Mouse (Mus musculus) thymus, adult 2 months (tissue): ENCODE results near the gene Cyp2d40.

Experiments
- CTCF ChIP-seq: fragments of 200-500 bp; IDR thresholded peaks from 2 replicates; pipeline ENCODE4 v1.5.1; 2012; ENCODE audit warnings: mild to moderate bottlenecking, control low read depth, low read length, moderate library complexity, borderline replicate concordance; ENCODE audit not compliant: control insufficient read depth, poor library complexity, insufficient read depth; ENCODE audit errors: extremely low read depth
- POLR2A ChIP-seq: fragments of 200-500 bp; IDR thresholded peaks from 2 replicates; pipeline ENCODE4 v1.6.1; 2012; ENCODE audit warnings: mild to moderate bottlenecking, low read length, control low read depth, moderate library complexity; ENCODE audit not compliant: control insufficient read depth, poor library complexity, insufficient read depth; ENCODE audit errors: extremely low read depth

DNA sequence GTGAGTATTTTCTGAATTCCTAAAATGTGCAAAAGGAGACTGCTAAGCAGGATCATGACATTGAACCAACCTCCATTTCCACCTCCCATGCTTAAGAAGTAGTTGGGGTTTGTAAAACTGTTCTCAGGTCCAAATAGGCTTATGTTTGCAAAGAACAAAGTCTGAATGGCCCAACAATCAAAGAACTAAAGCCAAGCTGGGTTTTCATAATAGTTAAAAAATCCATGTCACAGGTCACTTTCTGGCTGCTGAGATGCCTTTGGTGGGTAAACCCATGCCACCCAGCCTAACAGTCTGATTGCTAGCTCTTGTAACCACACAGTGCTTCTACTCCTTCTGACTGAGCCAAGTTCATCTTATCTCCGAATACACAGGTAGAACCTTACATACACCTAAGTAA is 20.6 kb upstream of the Cyp2d40 start:
- no peak for TF ChIP-seq POLR2A
- TF ChIP-seq CTCF: no peak
